Mouse (Mus musculus): ENCODE results near the gene Dhfr. TPM values are rescaled to one million over a fixed set of nuclear protein-coding genes. Genes with fewer than 3 reads are reported as not detected.

The Dhfr gene
- total and polyA plus RNA-seq, 3 experiments, result 15.7 to 63.1 (median 17.4) TPM

DNA sequence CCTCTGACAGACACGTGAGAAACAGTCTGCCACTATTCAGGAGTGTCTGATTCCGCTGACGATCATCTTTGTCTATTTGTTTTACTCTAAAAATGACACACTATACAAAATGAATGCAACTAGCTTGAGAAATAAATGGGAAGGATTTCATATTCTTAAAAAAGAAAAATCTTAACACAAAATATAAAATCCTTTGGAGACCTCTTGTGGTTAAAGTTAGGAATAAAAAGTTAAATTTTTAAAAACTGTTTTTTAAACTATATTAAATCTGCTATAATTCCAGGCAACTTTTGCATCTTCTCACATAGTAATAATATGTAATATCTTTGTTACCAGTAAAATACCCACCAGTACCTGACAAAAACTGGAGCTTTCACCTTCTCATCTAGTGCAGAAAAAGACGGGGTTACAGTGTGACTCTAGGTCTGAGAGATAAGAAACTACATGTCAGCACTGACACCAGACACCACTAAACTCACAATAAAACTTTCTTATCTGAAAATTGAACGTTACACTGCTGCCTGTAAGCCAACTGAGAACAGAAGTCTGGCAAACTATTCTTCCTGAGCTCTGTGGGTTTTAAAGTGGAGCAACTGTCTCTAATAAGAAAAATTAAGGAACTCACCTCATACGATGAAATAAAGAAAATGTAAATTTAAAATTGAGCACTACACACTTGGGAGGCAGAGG is 16.6 kb upstream of the Dhfr start:
- Histone ChIP-seq H3K4me3 (ENCODE audit: control insufficient read depth in 1 of 2, insufficient read depth in 1 of 2, low read depth in 2 of 2, low read length in 2 of 2) (no peak overlapping the region), H3K27ac (ENCODE audit: control insufficient read depth, low read depth, low read length) (peak overlapping the region; percentile 78), H3K27me3 (ENCODE audit: control insufficient read depth in 1 of 2, insufficient read depth in 2 of 2, low read length in 2 of 2) (no peaks in the 10 kb centered on the region), H3K36me3 (ENCODE audit: control insufficient read depth in 1 of 2, insufficient read depth in 2 of 2, low read length in 2 of 2) (peaks cover 0 to 30% of the 10 kb centered on the region in 2 experiments; a peak in 2 of 4 replicates), H3K9me3 (replicated peaks; ENCODE audit: insufficient read depth, low read length) (no peaks in the 10 kb centered on the region), H3K9ac (ENCODE audit: control insufficient read depth, low read depth, low read length, poor library complexity, severe bottlenecking) (no peak overlapping the region), H3K4me1 (ENCODE audit: control insufficient read depth in 1 of 2, insufficient read depth in 2 of 2, low read length in 2 of 2) (peaks cover 5 to 25% of the 10 kb centered on the region in 2 experiments), H3K79me2 (ENCODE audit: control insufficient read depth, insufficient read depth, low read length, poor library complexity) (no peaks in the 10 kb centered on the region)
- DNase-seq (ENCODE audit: low read depth, low spot score), result peak; percentile 84
- TF ChIP-seq RCOR1 (IDR thresholded peaks at IDR 0.05; ENCODE audit: low read depth, low read length) (peak; percentile 63; the same call in 1 of the 2 replicates), BHLHE40 (IDR thresholded peaks at IDR 0.05; ENCODE audit: borderline replicate concordance, low read depth, low read length) (peak; percentile 55; the same call in 1 of the 2 replicates), GATA1 (IDR thresholded peaks at IDR 0.05; ENCODE audit: low read depth, low read length) (peak; percentile 91), RAD21 (IDR thresholded peaks at IDR 0.05; ENCODE audit: low read depth, low read length) (peak; percentile 67), MYC (IDR thresholded peaks at IDR 0.05; ENCODE audit: low read depth, low read length) (0 out of 2 replicates have a peak, but pooled peaks have one; percentile 42), SMC3 (IDR thresholded peaks at IDR 0.05; ENCODE audit: low read depth, low read length) (peak; percentile 9; the same call in 1 of the 2 replicates), CHD2 (IDR thresholded peaks at IDR 0.05; ENCODE audit: low read length) (no peak), ZNF384 (IDR thresholded peaks at IDR 0.05; ENCODE audit: low read depth, low read length) (0 out of 2 replicates have a peak, but pooled peaks have one; percentile 37), USF1 (IDR thresholded peaks at IDR 0.05; ENCODE audit: low read depth, low read length) (0 out of 2 replicates have a peak, but pooled peaks have one; percentile 23), ETS1 (IDR thresholded peaks at IDR 0.05; ENCODE audit: low read depth, low read length) (peak; percentile 90), TAL1 (IDR thresholded peaks at IDR 0.05; ENCODE audit: low read length) (peak; percentile 27; the same call in 1 of the 2 replicates), MYB (IDR thresholded peaks at IDR 0.05; ENCODE audit: low read depth, low read length) (peak; percentile 80), POLR2A (IDR thresholded peaks at IDR 0.05; ENCODE audit: control insufficient read depth in 1 of 2, insufficient read depth in 1 of 2, low read depth in 1 of 2, low read length in 2 of 2, poor library complexity in 1 of 2) (no peak), ZMIZ1 (IDR thresholded peaks at IDR 0.05; ENCODE audit: low read depth, low read length) (no peak), SIN3A (IDR thresholded peaks at IDR 0.05; ENCODE audit: low read length) (peak; percentile 69), ZC3H11A (IDR thresholded peaks at IDR 0.05; ENCODE audit: low read depth, low read length) (peak; percentile 38; the same call in 1 of the 2 replicates), UBTF (IDR thresholded peaks at IDR 0.05; ENCODE audit: borderline replicate concordance, insufficient read depth, low read depth, low read length) (no peak), TCF12 (IDR thresholded peaks at IDR 0.05; ENCODE audit: low read depth, low read length) (peak; percentile 78), CTCF (IDR thresholded peaks at IDR 0.05 in 2 of 3, conservative IDR thresholded peaks at IDR 0.05 in 1 of 3; ENCODE audit: control insufficient read depth in 1 of 3, insufficient read depth in 1 of 3, low read depth in 2 of 3, low read length in 3 of 3, poor library complexity in 1 of 3, severe bottlenecking in 1 of 3) (peak in 2 of 3 experiments; percentile 14 to 18; a peak in 1 of 6 replicates), KAT2A (conservative IDR thresholded peaks at IDR 0.05; ENCODE audit: low read depth, low read length) (no peak), EP300 (IDR thresholded peaks at IDR 0.05; ENCODE audit: low read depth in 1 of 2, low read length in 2 of 2) (peak; percentile 89), TBP (IDR thresholded peaks at IDR 0.05; ENCODE audit: low read depth, low read length) (0 out of 2 replicates have a peak, but pooled peaks have one; percentile 15), CHD1 (IDR thresholded peaks at IDR 0.05; ENCODE audit: low read depth, low read length) (no peak), POLR2AphosphoS5 (IDR thresholded peaks at IDR 0.05; ENCODE audit: borderline replicate concordance, low read depth, low read length) (no peak), E2F4 (IDR thresholded peaks at IDR 0.05; ENCODE audit: borderline replicate concordance, low read depth, low read length) (no peak), ZKSCAN1 (IDR thresholded peaks at IDR 0.05; ENCODE audit: low read depth, low read length) (no peak)

Data from MEL (cell line).